Comparison of ENCODE assay signal across 8 mouse cellular contexts in genomic region chr12:112449828-112450180, GRCm38 (mm10). TPM values are rescaled to one million over a fixed set of nuclear protein-coding genes. Genes with fewer than 3 reads are reported as not detected.
A peak's percentile ranks its signal among the peaks of the same experiment; 100 is the strongest.
DNase-seq lines count a peak whose midpoint lies in the region; ATAC-seq and TF ChIP-seq lines count a peak whose summit lies in the region.

No protein-coding gene starts in this region.

- H3K4me3 ChIP-seq in intestine, embryonic 14.5 days (ENCODE audit: low read depth, low read length): no peak overlapping the region
- H3K4me3 ChIP-seq in intestine, postnatal 0 days (ENCODE audit: low read depth, low read length): no peak overlapping the region
- H3K4me3 ChIP-seq in forebrain, embryonic 16.5 days (replicated peaks; ENCODE audit: low read length): no peak overlapping the region
- no peak overlapping the region for H3K4me3 ChIP-seq in limb, embryonic 12.5 days (replicated peaks)
- no peak overlapping the region for H3K4me3 ChIP-seq in stomach, embryonic 16.5 days (replicated peaks; ENCODE audit: low read length)

- no peak for TF ChIP-seq CTCF in intestine, postnatal 0 days (IDR thresholded peaks at IDR 0.05; ENCODE audit: low read depth)

- H3K27ac ChIP-seq in intestine, embryonic 14.5 days (ENCODE audit: low read depth): peak overlapping the region; percentile 51; the same call in 1 of the 2 replicates
- no peak overlapping the region for H3K27ac ChIP-seq in intestine, postnatal 0 days (ENCODE audit: low read depth, low read length)
- H3K27ac ChIP-seq in forebrain, embryonic 16.5 days (ENCODE audit: low read length): peak overlapping the region; percentile 22
- peak overlapping the region; percentile 35; the same call in 1 of the 2 replicates for H3K27ac ChIP-seq in limb, embryonic 12.5 days
- peak overlapping the region; percentile 62 for H3K27ac ChIP-seq in stomach, embryonic 16.5 days (ENCODE audit: low read length)

- no peak for ATAC-seq in intestine, embryonic 14.5 days (replicated peaks; ENCODE audit: low FRiP score, low TSS enrichment, low read depth)
- no peak for ATAC-seq in intestine, postnatal 0 days
- 0 out of 2 replicates have a peak, but pooled peaks have one; percentile 13 for ATAC-seq in forebrain, embryonic 16.5 days
- no peak for ATAC-seq in limb, embryonic 12.5 days (ENCODE audit: insufficient number of reproducible peaks, insufficient read depth, low FRiP score, low TSS enrichment, low read depth)
- no peak for ATAC-seq in stomach, embryonic 16.5 days (ENCODE audit: insufficient read depth, low FRiP score)

- H3K9me3 ChIP-seq in intestine, embryonic 14.5 days (ENCODE audit: control insufficient read depth, low read length): peaks cover 4% of the 10 kb centered on the region; the same call in 1 of the 2 replicates
- H3K9me3 ChIP-seq in intestine, postnatal 0 days (ENCODE audit: control insufficient read depth): no peaks in the 10 kb centered on the region
- peaks cover 3% of the 10 kb centered on the region; the same call in 1 of the 2 replicates for H3K9me3 ChIP-seq in forebrain, embryonic 16.5 days (ENCODE audit: control insufficient read depth, low read length)
- H3K9me3 ChIP-seq in limb, embryonic 12.5 days: peaks cover 16% of the 10 kb centered on the region
- 0 out of 2 replicates have a peak, but pooled peaks cover 3% of the 10 kb centered on the region for H3K9me3 ChIP-seq in stomach, embryonic 16.5 days (replicated peaks; ENCODE audit: control insufficient read depth, low read length)

- peaks cover 11% of the 10 kb centered on the region; the same call in 1 of the 2 replicates for H3K4me1 ChIP-seq in intestine, embryonic 14.5 days (replicated peaks; ENCODE audit: control insufficient read depth, insufficient read depth, low read length)
- no peaks in the 10 kb centered on the region for H3K4me1 ChIP-seq in intestine, postnatal 0 days (replicated peaks; ENCODE audit: control insufficient read depth, insufficient read depth, low read length)
- H3K4me1 ChIP-seq in forebrain, embryonic 16.5 days (replicated peaks; ENCODE audit: control insufficient read depth, insufficient read depth, low read length): peaks cover 33% of the 10 kb centered on the region
- peaks cover 17% of the 10 kb centered on the region for H3K4me1 ChIP-seq in limb, embryonic 12.5 days (replicated peaks)
- H3K4me1 ChIP-seq in stomach, embryonic 16.5 days (ENCODE audit: control insufficient read depth, insufficient read depth, low read length): peaks cover 3% of the 10 kb centered on the region; the same call in 1 of the 2 replicates

- no peaks in the 10 kb centered on the region for H3K27me3 ChIP-seq in intestine, embryonic 14.5 days (replicated peaks; ENCODE audit: control insufficient read depth, insufficient read depth, low read length)
- no peaks in the 10 kb centered on the region for H3K27me3 ChIP-seq in intestine, postnatal 0 days (replicated peaks; ENCODE audit: control insufficient read depth, insufficient read depth, low read length)
- H3K27me3 ChIP-seq in forebrain, embryonic 16.5 days (replicated peaks; ENCODE audit: control insufficient read depth, insufficient read depth, low read length): no peaks in the 10 kb centered on the region
- 0 out of 2 replicates have a peak, but pooled peaks cover 5% of the 10 kb centered on the region for H3K27me3 ChIP-seq in limb, embryonic 12.5 days
- no peaks in the 10 kb centered on the region for H3K27me3 ChIP-seq in stomach, embryonic 16.5 days (ENCODE audit: control insufficient read depth, insufficient read depth, low read length)

- H3K4me2 ChIP-seq in intestine, embryonic 14.5 days (ENCODE audit: low read length): no peak overlapping the region
- H3K4me2 ChIP-seq in intestine, postnatal 0 days (replicated peaks; ENCODE audit: low read depth): no peak overlapping the region
- H3K4me2 ChIP-seq in forebrain, embryonic 16.5 days (ENCODE audit: low read length): no peak overlapping the region
- H3K4me2 ChIP-seq in limb, embryonic 12.5 days: no peak overlapping the region
- no peak overlapping the region for H3K4me2 ChIP-seq in stomach, embryonic 16.5 days (ENCODE audit: low read depth, low read length)

- no peak overlapping the region for H3K9ac ChIP-seq in intestine, embryonic 14.5 days (ENCODE audit: low read length)
- H3K9ac ChIP-seq in intestine, postnatal 0 days (ENCODE audit: low read depth, low read length): no peak overlapping the region
- H3K9ac ChIP-seq in forebrain, embryonic 16.5 days (replicated peaks; ENCODE audit: low read depth, low read length): no peak overlapping the region
- H3K9ac ChIP-seq in limb, embryonic 12.5 days (replicated peaks): no peak overlapping the region
- 0 out of 2 replicates have a peak overlapping the region, but pooled peaks have one; percentile 7 for H3K9ac ChIP-seq in stomach, embryonic 16.5 days (ENCODE audit: low read length)

- 54% methylated on average over 8 of the region's 8 CpGs for WGBS in intestine, embryonic 14.5 days
- 51% methylated on average over 8 of the region's 8 CpGs for WGBS in intestine, postnatal 0 days
- WGBS in forebrain, embryonic 16.5 days: 38% methylated on average over 8 of the region's 8 CpGs
- WGBS in limb, embryonic 12.5 days: 54% methylated on average over 8 of the region's 8 CpGs
- 34% methylated on average over 8 of the region's 8 CpGs for WGBS in stomach, embryonic 16.5 days

- no peaks in the 10 kb centered on the region for H3K36me3 ChIP-seq in intestine, embryonic 14.5 days (ENCODE audit: control insufficient read depth, insufficient read depth, low read length)
- H3K36me3 ChIP-seq in intestine, postnatal 0 days (ENCODE audit: control insufficient read depth, insufficient read depth): no peaks in the 10 kb centered on the region
- no peaks in the 10 kb centered on the region for H3K36me3 ChIP-seq in forebrain, embryonic 16.5 days (ENCODE audit: control insufficient read depth, insufficient read depth)
- H3K36me3 ChIP-seq in limb, embryonic 12.5 days: no peaks in the 10 kb centered on the region
- H3K36me3 ChIP-seq in stomach, embryonic 16.5 days (ENCODE audit: control insufficient read depth, insufficient read depth, low read length): no peaks in the 10 kb centered on the region

- DNase-seq in intestine, embryonic 14.5 days (ENCODE audit: low spot score): no peak
- DNase-seq in adrenal gland, postnatal 4 days (ENCODE audit: low spot score in 2 of 2): no peak
- DNase-seq in adrenal gland, postnatal 14 days: no peak
- no peak for DNase-seq in frontal cortex, postnatal 14 days (ENCODE audit: low spot score in 2 of 2)

RNA-seq across cellular contexts. Expression of gene A530016L24Rik, which starts 39.4 kb away (rescaled TPM):
- polyA plus RNA-seq in intestine, embryonic 14.5 days (2014; fragmentation: Nextera tagmentation; extraction: Ambion mirVana): 0.41 and 0.60 TPM in 2 replicates
- 0.07 and 0.22 TPM in 2 replicates for polyA plus RNA-seq in intestine, postnatal 0 days (2015; fragmentation: Nextera tagmentation; extraction: Ambion mirVana)
- 0.17 and 0.42 TPM in 2 replicates for polyA plus RNA-seq in forebrain, embryonic 16.5 days (2015; fragmentation: Nextera tagmentation; extraction: Ambion mirVana)
- polyA plus RNA-seq in limb, embryonic 12.5 days (2016; fragmentation: Nextera tagmentation; extraction: Ambion mirVana): 0.23 TPM in 1 of 2 replicates, not detected in the other
- polyA plus RNA-seq in stomach, embryonic 16.5 days (2015; fragmentation: Nextera tagmentation; extraction: Ambion mirVana): 0.19 and 0.22 TPM in 2 replicates
- 1 to 10 TPM; 9.1 to 9.8 TPM for total RNA-seq in adrenal gland, postnatal 4 days (2021)
- total RNA-seq in adrenal gland, postnatal 14 days (2021): 11.8 and 17.0 TPM in 2 replicates
